Mouse (Mus musculus) small intestine, adult 2 months (tissue): Measurements from ENCODE around the gene Nt5c2.

ENCODE experiments used
- CTCF ChIP-seq: fragments of 200-500 bp; IDR thresholded peaks from 2 replicates; pipeline ENCODE4 v1.5.1; 2012; ENCODE audit warnings: low read depth, mild to moderate bottlenecking, control low read depth, inconsistent platforms, low read length, moderate library complexity, mixed read lengths; ENCODE audit not compliant: insufficient replicate concordance, insufficient read length; ENCODE audit errors: extremely low read depth
- POLR2A ChIP-seq: fragments of 200-500 bp; IDR thresholded peaks from 2 replicates; pipeline ENCODE4 v1.6.1; 2012; ENCODE audit warnings: low read depth, mild to moderate bottlenecking, control low read depth, inconsistent platforms, low read length, moderate library complexity

- no peak for TF ChIP-seq CTCF
- no peak for TF ChIP-seq POLR2A
Measured at GRCm38 (mm10) chr19:46955630-46956029, 59.3 kb downstream of the Nt5c2 start.
